Comparison of ENCODE assay signal across 18 mouse cellular contexts in genomic region chr14:31105156-31105555, GRCm38 (mm10).
"Had no signal": no experiment of that assay in that cellular context is flagged by ENCODE, and none has a peak within 500 bp of the region (broad histone marks: within the 10 kb centered on the region; RNA-seq: fewer than 3 reads in every experiment).

No protein-coding gene starts in this region.

- H3K27ac ChIP-seq: liver, embryonic 13.5 days; liver, embryonic 15.5 days; lung, embryonic 15.5 days; macrophage; midbrain, embryonic 13.5 days; midbrain, embryonic 15.5 days; neural tube, embryonic 12.5 days had no signal

- ATAC-seq: liver, postnatal 0 days; midbrain, embryonic 13.5 days; midbrain, embryonic 15.5 days had no signal

- H3K9me3 ChIP-seq: liver, embryonic 13.5 days; liver, embryonic 15.5 days; lung, embryonic 15.5 days; megakaryocyte, embryonic 14.5 days; midbrain, embryonic 13.5 days; midbrain, embryonic 15.5 days; neural tube, embryonic 12.5 days had no signal

- H3K27me3 ChIP-seq: liver, embryonic 13.5 days; liver, embryonic 15.5 days; lung, embryonic 15.5 days; megakaryocyte, embryonic 14.5 days; midbrain, embryonic 13.5 days; midbrain, embryonic 15.5 days; neural tube, embryonic 12.5 days had no signal

- H3K4me2 ChIP-seq: liver, embryonic 11.5 days; liver, embryonic 13.5 days; liver, embryonic 15.5 days; lung, embryonic 15.5 days; midbrain, embryonic 11.5 days; midbrain, embryonic 13.5 days; midbrain, embryonic 15.5 days; neural tube, embryonic 12.5 days had no signal

- H3K9ac ChIP-seq: liver, embryonic 13.5 days; liver, embryonic 15.5 days; liver, postnatal 0 days; lung, embryonic 15.5 days; midbrain, embryonic 13.5 days; midbrain, embryonic 15.5 days; neural tube, embryonic 12.5 days had no signal

- DNase-seq: liver, embryonic 13.5 days; liver, postnatal 0 days; lung, adult 2 months; right cerebral cortex, postnatal 25 days; right cerebral cortex, postnatal 4 days; spleen, adult 18-20 months; thymus, adult 18-20 months; thymus, postnatal 14 days; thymus, postnatal 36 days had no signal

- H3K4me3 ChIP-seq: liver, embryonic 13.5 days; liver, embryonic 15.5 days; lung, embryonic 15.5 days; megakaryocyte, embryonic 14.5 days; midbrain, embryonic 13.5 days; midbrain, embryonic 15.5 days; neural tube, embryonic 12.5 days had no signal

- H3K4me1 ChIP-seq: lung, embryonic 15.5 days; midbrain, embryonic 13.5 days; midbrain, embryonic 15.5 days; neural tube, embryonic 12.5 days had no signal
